ENCODE assay signal across 24 mouse cellular contexts in genomic region chr16:87434946-87435345, GRCm38 (mm10). TPM values are rescaled to one million over a fixed set of nuclear protein-coding genes. Genes with fewer than 3 reads are reported as not detected.
DNase-seq lines count a peak whose midpoint lies in the region; ATAC-seq and TF ChIP-seq lines count a peak whose summit lies in the region.
"Had no signal": no experiment of that assay in that cellular context is flagged by ENCODE, and none has a peak within 500 bp of the region (broad histone marks: within the 10 kb centered on the region; RNA-seq: fewer than 3 reads in every experiment).

No protein-coding gene starts in this region.

- no peak for ATAC-seq in kidney, embryonic 14.5 days (ENCODE audit: low FRiP score, low TSS enrichment)
- ATAC-seq: activated CD4-positive, CD25-positive, alpha-beta regulatory T cell, adult 4 months; forebrain, embryonic 14.5 days; Patski had no signal

- no peak overlapping the region for H3K4me3 ChIP-seq in kidney, embryonic 14.5 days (ENCODE audit: low read length)
- H3K4me3 ChIP-seq in small intestine, adult 2 months (ENCODE audit: low read depth, low read length): no peak overlapping the region
- H3K4me3 ChIP-seq: embryonic facial prominence, embryonic 15.5 days; erythroblast, embryonic 14.5 days; forebrain, embryonic 10.5 days; gastrocnemius, adult 2 months; heart, embryonic 12.5 days; hindbrain, embryonic 15.5 days had no signal

- DNase-seq in kidney, adult 11 months: peak; percentile 58
- peak; percentile 66 for DNase-seq in adipocyte (ENCODE audit: low spot score)
- DNase-seq in kidney, postnatal 10 days: peak; percentile 35
- DNase-seq in spleen, postnatal 10 days (ENCODE audit: low spot score in 2 of 2): no peak
- DNase-seq: adrenal gland, adult 2 months; adrenal gland, postnatal 25 days; cerebellum, adult 18-20 months; cerebellum, postnatal 10 days; embryo, embryonic 11 days; gastrocnemius, adult 2 months; gastrocnemius, postnatal 36 days; heart, adult 18-20 months; heart, postnatal 36 days had no signal

- no peaks in the 10 kb centered on the region for H3K4me1 ChIP-seq in kidney, embryonic 14.5 days (ENCODE audit: control insufficient read depth, insufficient read depth, low read length)
- H3K4me1 ChIP-seq in small intestine, adult 2 months (ENCODE audit: control insufficient read depth, insufficient read depth, insufficient read length, low read length): peaks cover 12% of the 10 kb centered on the region

- 79% methylated on average over 6 of the region's 6 CpGs for WGBS in kidney, embryonic 14.5 days
- 28% methylated on average over 6 of the region's 6 CpGs for WGBS in small intestine, adult 2 months

- no peaks in the 10 kb centered on the region for H3K9me3 ChIP-seq in kidney, embryonic 14.5 days (ENCODE audit: control insufficient read depth, low read length)
- H3K9me3 ChIP-seq: embryonic facial prominence, embryonic 15.5 days; forebrain, embryonic 10.5 days; heart, embryonic 12.5 days; hindbrain, embryonic 15.5 days had no signal

- H3K9ac ChIP-seq in kidney, embryonic 14.5 days (ENCODE audit: low read depth, low read length): no peak overlapping the region
- H3K9ac ChIP-seq: embryonic facial prominence, embryonic 15.5 days; heart, embryonic 12.5 days; hindbrain, embryonic 15.5 days had no signal

- H3K27ac ChIP-seq in kidney, embryonic 14.5 days (ENCODE audit: low read depth, low read length): no peak overlapping the region
- H3K27ac ChIP-seq in small intestine, adult 2 months (ENCODE audit: insufficient read depth, low read depth, low read length): peak overlapping the region; percentile 93
- H3K27ac ChIP-seq: embryonic facial prominence, embryonic 15.5 days; forebrain, embryonic 10.5 days; gastrocnemius, adult 2 months; hindbrain, embryonic 15.5 days had no signal

- no peaks in the 10 kb centered on the region; the same call in 1 of the 2 replicates for H3K36me3 ChIP-seq in kidney, embryonic 14.5 days (ENCODE audit: control insufficient read depth, insufficient read depth, low read length)
- H3K36me3 ChIP-seq in small intestine, adult 2 months (ENCODE audit: control insufficient read depth, insufficient read depth, low read length): peaks cover 10% of the 10 kb centered on the region
- H3K36me3 ChIP-seq: embryonic facial prominence, embryonic 15.5 days; forebrain, embryonic 10.5 days had no signal

- TF ChIP-seq POLR2A in small intestine, adult 2 months (IDR thresholded peaks at IDR 0.05; ENCODE audit: low read depth, low read length): no peak

- no peak overlapping the region for H3K4me2 ChIP-seq in kidney, embryonic 14.5 days (replicated peaks; ENCODE audit: low read depth, low read length)
- H3K4me2 ChIP-seq: embryonic facial prominence, embryonic 15.5 days; heart, embryonic 12.5 days; hindbrain, embryonic 15.5 days had no signal

- no peak for TF ChIP-seq CTCF in small intestine, adult 2 months (IDR thresholded peaks at IDR 0.05; ENCODE audit: extremely low read depth, insufficient read length, insufficient replicate concordance, low read depth, low read length)

- no peaks in the 10 kb centered on the region for H3K27me3 ChIP-seq in kidney, embryonic 14.5 days (ENCODE audit: control insufficient read depth, insufficient read depth, low read length)
- H3K27me3 ChIP-seq in small intestine, adult 2 months (ENCODE audit: control insufficient read depth, insufficient read depth, low read length): no peaks in the 10 kb centered on the region
- H3K27me3 ChIP-seq: CH12.LX; embryonic facial prominence, embryonic 15.5 days; heart, embryonic 12.5 days; hindbrain, embryonic 15.5 days; Patski had no signal

RNA-seq across cellular contexts. Expression of gene Ltn1, which starts 2.5 kb away (rescaled TPM):
- polyA plus RNA-seq in kidney, embryonic 14.5 days (2014; fragmentation: Nextera tagmentation; extraction: Ambion mirVana): 18.2 and 36.2 TPM in 2 replicates
- polyA plus RNA-seq in small intestine, adult 2 months (2012; rRNA removed): 1.3 and 2.2 TPM in 2 replicates

RNA-seq across cellular contexts. Expression of gene Rwdd2b, which starts 5.4 kb away (rescaled TPM):
- polyA plus RNA-seq in kidney, embryonic 14.5 days (2014; fragmentation: Nextera tagmentation; extraction: Ambion mirVana): 9.5 and 13.7 TPM in 2 replicates
- 10.2 and 33.3 TPM in 2 replicates for polyA plus RNA-seq in small intestine, adult 2 months (2012; rRNA removed)

RNA-seq across cellular contexts. Expression of gene Usp16, which starts 19.6 kb away (rescaled TPM):
- polyA plus RNA-seq in kidney, embryonic 14.5 days (2014; fragmentation: Nextera tagmentation; extraction: Ambion mirVana): 46.2 and 48.2 TPM in 2 replicates
- polyA plus RNA-seq in small intestine, adult 2 months (2012; rRNA removed): 5.4 and 10.0 TPM in 2 replicates

Comparison
In these comparisons a context has a peak if more than half of its experiments do, and no peak if none do; other contexts are left out.
1. DNase-seq: peak in kidney, adult 11 months (single experiment), adipocyte (single experiment) and kidney, postnatal 10 days (single experiment); none in spleen, postnatal 10 days (0 of 2).